11 mouse cellular contexts compared by ENCODE assay signal in the genomic region with DNA sequence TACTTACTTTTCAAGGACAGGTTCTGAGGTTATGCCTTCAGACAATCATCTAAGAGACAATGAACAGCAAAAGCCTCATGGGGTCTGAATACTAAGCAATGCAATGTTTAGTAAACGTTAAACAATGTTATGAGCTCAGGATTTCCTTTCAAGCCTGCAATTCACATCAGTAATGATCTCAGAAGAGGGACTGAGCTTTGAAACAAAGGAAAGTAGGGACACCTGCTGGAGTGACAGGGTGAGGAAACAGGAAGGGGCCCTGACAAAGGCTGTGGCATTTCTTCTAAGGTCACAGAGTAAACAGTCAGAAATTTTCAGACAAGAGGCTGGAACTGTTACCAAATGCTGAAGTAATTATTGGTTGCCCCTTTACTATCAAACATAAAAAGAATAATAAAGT.
DNase-seq lines count a peak whose midpoint lies in the region; ATAC-seq and TF ChIP-seq lines count a peak whose summit lies in the region.
"Had no signal": no experiment of that assay in that cellular context is flagged by ENCODE, and none has a peak within 500 bp of the region (broad histone marks: within the 10 kb centered on the region; RNA-seq: fewer than 3 reads in every experiment).

No protein-coding gene starts in this region.

- H3K9ac ChIP-seq in forebrain, embryonic 15.5 days (replicated peaks), result no peak overlapping the region
- H3K9ac ChIP-seq: hindbrain, embryonic 15.5 days had no signal

- H3K4me2 ChIP-seq in forebrain, embryonic 15.5 days (replicated peaks), result no peak overlapping the region

- H3K4me1 ChIP-seq in G1E (ENCODE audit: insufficient read depth, low read depth, low read length), result no peaks in the 10 kb centered on the region
- peaks cover 10% of the 10 kb centered on the region for H3K4me1 ChIP-seq in forebrain, embryonic 15.5 days
- H3K4me1 ChIP-seq: hindbrain, embryonic 15.5 days had no signal

- intact Hi-C loops in heart, postnatal 36 days (cut with DNase I), result loop anchor here (2.0 to 5.0 kb wide), 5 partner anchors 229 to 1463 kb away; partner anchors contain the start of gene Dach1

- no peaks in the 10 kb centered on the region for H3K36me3 ChIP-seq in G1E (replicated peaks)
- no peaks in the 10 kb centered on the region for H3K36me3 ChIP-seq in forebrain, embryonic 15.5 days
- H3K36me3 ChIP-seq: hindbrain, embryonic 15.5 days had no signal

- ATAC-seq in G1E (ENCODE audit: extremely low read depth, insufficient number of reproducible peaks, low FRiP score, poor library complexity, severe bottlenecking), result peak; percentile 58; the same call in 1 of the 2 replicates
- ATAC-seq in forebrain, embryonic 15.5 days (replicated peaks), result peak; percentile 46; the same call in 1 of the 2 replicates

- H3K9me3 ChIP-seq in G1E (replicated peaks), result peaks cover 4% of the 10 kb centered on the region
- no peaks in the 10 kb centered on the region for H3K9me3 ChIP-seq in forebrain, embryonic 15.5 days
- H3K9me3 ChIP-seq: hindbrain, embryonic 15.5 days had no signal

- H3K4me3 ChIP-seq in G1E (ENCODE audit: low read depth, low read length), result no peak overlapping the region
- no peak overlapping the region for H3K4me3 ChIP-seq in forebrain, embryonic 15.5 days
- H3K4me3 ChIP-seq: hindbrain, embryonic 15.5 days had no signal

- WGBS in forebrain, embryonic 15.5 days, result 0% methylated on average over 1 of the region's 1 CpGs

- no peak overlapping the region for H3K27ac ChIP-seq in forebrain, embryonic 15.5 days (replicated peaks)
- H3K27ac ChIP-seq: macrophage had no signal

- no peaks in the 10 kb centered on the region for H3K27me3 ChIP-seq in G1E (ENCODE audit: insufficient read depth, low read length)
- no peaks in the 10 kb centered on the region for H3K27me3 ChIP-seq in forebrain, embryonic 15.5 days
- H3K27me3 ChIP-seq: hindbrain, embryonic 15.5 days had no signal

- DNase-seq in heart, adult 11 months, result peak; percentile 97
- no peak for DNase-seq in heart, postnatal 36 days
- DNase-seq in G1E (ENCODE audit: low spot score), result no peak
- peak; percentile 19 for DNase-seq in lung, postnatal 14 days
- no peak for DNase-seq in c-Kit-positive CD71-positive TER-119-positive erythroid progenitor cells, embryonic 14.5 days (ENCODE audit: low spot score)
- DNase-seq in frontal cortex, postnatal 25 days (ENCODE audit: low spot score in 2 of 2), result no peak
- DNase-seq in adrenal gland, adult (ENCODE audit: inconsistent age in 2 of 2, low spot score in 1 of 2), result no peak
- DNase-seq: cerebellum, adult 9-10 months had no signal

- TF ChIP-seq CTCF in G1E (IDR thresholded peaks at IDR 0.05; ENCODE audit: low read depth, low read length), result no peak

Comparison
In these comparisons a context has a peak if more than half of its experiments do, and no peak if none do; other contexts are left out.
1. DNase-seq: peak in heart, adult 11 months (single experiment) and lung, postnatal 14 days (single experiment); none in heart, postnatal 36 days (0 of 2), G1E (single experiment), c-Kit-positive CD71-positive TER-119-positive erythroid progenitor cells, embryonic 14.5 days (single experiment), frontal cortex, postnatal 25 days (0 of 2) and adrenal gland, adult (0 of 2).